Comparison of ENCODE assay signal across 33 mouse cellular contexts in the genomic region with DNA sequence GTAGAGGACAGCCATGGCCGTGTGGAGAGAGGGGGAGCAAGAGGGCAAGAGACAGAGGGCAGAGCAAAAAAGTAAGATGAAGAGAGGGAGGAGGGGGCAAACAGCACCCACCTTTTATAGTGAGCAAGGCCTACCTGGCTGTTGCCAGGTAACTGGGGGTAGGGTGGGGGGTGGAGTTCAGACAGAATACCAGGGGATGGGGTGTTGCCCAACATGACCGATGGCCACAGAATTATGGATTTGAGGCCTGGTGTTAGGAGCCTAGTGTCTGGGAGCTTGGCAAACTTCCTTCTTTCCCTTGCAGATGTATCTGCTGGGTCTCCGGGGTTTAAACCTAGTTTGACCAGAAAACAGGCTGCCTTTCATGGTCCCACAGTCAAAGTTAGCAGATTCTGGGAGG.
"Had no signal": no experiment of that assay in that cellular context is flagged by ENCODE, and none has a peak within 500 bp of the region (broad histone marks: within the 10 kb centered on the region; RNA-seq: fewer than 3 reads in every experiment).

No protein-coding gene starts in this region.

- H3K27me3 ChIP-seq: heart, embryonic 15.5 days; hindbrain, embryonic 12.5 days; hindbrain, embryonic 13.5 days; hindbrain, embryonic 15.5 days; intestine, embryonic 15.5 days; kidney, embryonic 15.5 days had no signal

- DNase-seq: heart, adult 2 months; heart, postnatal 10 days; heart, postnatal 14 days; heart, postnatal 36 days; kidney, adult 11 months; kidney, adult 18-20 months; kidney, adult 2 months; kidney, adult 8-10 months; kidney, adult 9 months; kidney, postnatal 10 days; kidney, postnatal 14 days; kidney, postnatal 25 days; kidney, postnatal 36 days; kidney, postnatal 4 days; layer of hippocampus, adult 9-11 months; layer of hippocampus, postnatal 36 days had no signal

- H3K9me3 ChIP-seq: heart, embryonic 10.5 days; heart, embryonic 12.5 days; heart, embryonic 13.5 days; heart, embryonic 15.5 days; hindbrain, embryonic 10.5 days; hindbrain, embryonic 12.5 days; hindbrain, embryonic 13.5 days; hindbrain, embryonic 15.5 days; intestine, embryonic 15.5 days; kidney, embryonic 15.5 days had no signal

- ATAC-seq: hindbrain, embryonic 16.5 days; hindbrain, postnatal 0 days; inflammation-experienced regulatory T-cells, adult 6 months; intestine, embryonic 15.5 days had no signal

- H3K36me3 ChIP-seq: heart, embryonic 10.5 days; heart, embryonic 12.5 days; heart, embryonic 13.5 days; heart, embryonic 15.5 days; hindbrain, embryonic 10.5 days; hindbrain, embryonic 12.5 days; hindbrain, embryonic 13.5 days; hindbrain, embryonic 15.5 days; intestine, embryonic 15.5 days; kidney, embryonic 15.5 days had no signal

- H3K4me3 ChIP-seq: heart, adult 2 months; heart, embryonic 10.5 days; heart, embryonic 12.5 days; heart, embryonic 13.5 days; heart, embryonic 15.5 days; hindbrain, embryonic 10.5 days; hindbrain, embryonic 12.5 days; hindbrain, embryonic 13.5 days; hindbrain, embryonic 15.5 days; intestine, embryonic 15.5 days; kidney, embryonic 15.5 days; layer of hippocampus, adult 2 months had no signal

- H3K4me2 ChIP-seq: heart, embryonic 11.5 days; heart, embryonic 12.5 days; heart, embryonic 13.5 days; heart, embryonic 15.5 days; hindbrain, embryonic 12.5 days; hindbrain, embryonic 13.5 days; hindbrain, embryonic 14.5 days; hindbrain, embryonic 15.5 days; intestine, embryonic 15.5 days; kidney, embryonic 15.5 days had no signal

- H3K9ac ChIP-seq: heart, embryonic 12.5 days; heart, embryonic 13.5 days; heart, embryonic 15.5 days; hindbrain, embryonic 12.5 days; hindbrain, embryonic 13.5 days; hindbrain, embryonic 14.5 days; hindbrain, embryonic 15.5 days; intestine, embryonic 15.5 days; kidney, embryonic 15.5 days had no signal

- H3K27ac ChIP-seq: heart, adult 2 months; heart, embryonic 10.5 days; heart, embryonic 13.5 days; heart, embryonic 15.5 days; hindbrain, embryonic 12.5 days; hindbrain, embryonic 13.5 days; hindbrain, embryonic 14.5 days; hindbrain, embryonic 15.5 days; hindbrain, postnatal 0 days; intestine, embryonic 15.5 days; kidney, embryonic 15.5 days; kidney, postnatal 0 days; layer of hippocampus, adult 2 months had no signal
